Mouse (Mus musculus): ENCODE results near the gene Trip4. TPM values are rescaled to one million over a fixed set of nuclear protein-coding genes. Genes with fewer than 3 reads are reported as not detected.

The Trip4 gene
- 20.8 and 21.4 TPM in 2 replicates for polyA plus RNA-seq (2015; fragmentation: Nextera tagmentation; extraction: Ambion mirVana)

DNA sequence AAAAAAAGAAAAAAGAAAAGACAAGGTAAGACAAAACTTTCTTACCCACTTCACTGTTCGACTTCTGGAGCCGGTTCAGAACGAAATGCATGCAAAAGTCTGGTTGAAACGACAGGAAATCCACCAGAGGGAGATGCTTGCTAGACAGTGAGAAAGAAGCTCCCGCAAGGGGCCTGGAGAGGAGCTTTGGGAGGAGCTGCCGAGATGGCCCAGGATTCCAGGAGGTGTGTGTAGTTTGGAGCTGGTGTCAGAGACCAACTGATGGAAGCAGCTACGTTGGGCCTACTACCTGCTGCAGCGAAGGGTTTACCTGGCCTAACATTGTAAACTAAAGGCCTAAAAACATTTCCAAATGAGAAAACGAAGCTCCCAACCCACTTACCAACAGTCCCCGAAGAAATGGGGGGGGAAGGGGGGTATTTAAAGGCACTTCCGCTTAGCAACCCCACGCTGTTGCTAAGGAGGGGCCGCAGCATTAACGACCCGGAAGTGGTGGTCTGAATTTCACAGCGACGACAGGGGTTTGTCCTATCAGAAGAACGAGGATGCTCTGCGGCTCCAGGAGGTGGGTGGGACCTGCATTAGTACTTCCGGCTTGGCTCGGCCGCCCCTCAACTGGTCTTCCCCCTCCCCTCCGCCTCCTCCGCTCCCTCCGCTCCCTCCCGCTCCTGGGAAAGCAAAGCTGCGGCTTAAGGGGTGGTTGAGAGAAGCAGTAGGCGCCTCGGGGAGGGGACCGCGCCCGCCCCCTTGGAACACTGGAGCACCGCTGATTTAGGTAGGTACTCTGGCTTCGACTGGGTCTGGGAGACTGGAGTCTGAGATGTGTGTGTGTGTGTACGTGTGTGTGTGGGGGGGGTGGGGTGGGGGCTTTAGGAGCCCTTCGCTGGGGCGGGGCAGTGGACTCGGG, at the start of gene Trip4, which contains the start of gene Csnk1g1:
Trip4 (minus strand) TSS at position 401 of the 907 bp plus-strand sequence.
Csnk1g1 (plus strand) TSS at position 531 of the 907 bp plus-strand sequence.
- Histone ChIP-seq H3K27ac (peak within 1 kb of the TSS; percentile 91), H3K4me3 (peak within 1 kb of the TSS; percentile 83), H3K4me2 (peak within 1 kb of the TSS; percentile 65), H3K4me1 (replicated peaks) (peaks cover 11% of the 10 kb centered on the region), H3K9ac (peak within 1 kb of the TSS; percentile 71), H3K27me3 (no peaks in the 10 kb centered on the region), H3K9me3 (replicated peaks) (no peaks in the 10 kb centered on the region), H3K36me3 (peaks cover 6% of the 10 kb centered on the region)
- WGBS, result under 1% methylated on average over 38 of the region's 38 CpGs
- peak; percentile 100 for ATAC-seq (replicated peaks; ENCODE audit: insufficient number of reproducible peaks, insufficient read depth, low FRiP score, low read depth)

DNA sequence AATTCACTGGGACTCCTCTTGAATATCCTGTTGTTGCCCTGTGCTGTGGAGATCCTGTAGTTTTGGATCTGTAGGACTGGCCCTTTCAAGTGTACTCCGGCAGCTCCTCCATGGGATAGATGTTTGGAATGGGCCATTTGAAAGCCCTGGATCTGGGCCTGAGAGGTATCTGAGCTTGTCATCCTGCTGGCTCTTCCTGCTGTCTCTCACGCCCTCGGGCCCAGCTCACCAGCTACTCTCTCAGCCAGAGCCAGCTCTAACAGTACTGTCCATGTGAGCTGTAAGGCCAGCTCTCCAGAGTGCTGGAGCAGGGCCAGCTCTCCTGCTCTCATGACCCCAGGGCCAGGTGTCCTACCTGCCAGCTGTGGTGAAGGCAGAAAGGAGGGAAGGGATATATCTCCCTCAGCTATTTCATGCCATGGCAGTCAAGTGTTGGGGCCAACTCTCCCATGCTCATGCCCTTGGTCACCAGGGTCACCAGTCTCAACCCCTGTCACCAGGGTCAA, 42.5 kb upstream of the Trip4 start:
- Histone ChIP-seq H3K27ac (no peak overlapping the region), H3K27me3 (no peaks in the 10 kb centered on the region), H3K4me2 (no peak overlapping the region), H3K4me1 (replicated peaks) (no peaks in the 10 kb centered on the region), H3K36me3 (0 out of 2 replicates have a peak, but pooled peaks cover 4% of the 10 kb centered on the region), H3K4me3 (no peak overlapping the region), H3K9ac (no peak overlapping the region), H3K9me3 (replicated peaks) (no peaks in the 10 kb centered on the region)
- ATAC-seq (replicated peaks; ENCODE audit: insufficient number of reproducible peaks, insufficient read depth, low FRiP score, low read depth), result no peak
- WGBS, result 80% methylated on average over 3 of the region's 3 CpGs

DNA sequence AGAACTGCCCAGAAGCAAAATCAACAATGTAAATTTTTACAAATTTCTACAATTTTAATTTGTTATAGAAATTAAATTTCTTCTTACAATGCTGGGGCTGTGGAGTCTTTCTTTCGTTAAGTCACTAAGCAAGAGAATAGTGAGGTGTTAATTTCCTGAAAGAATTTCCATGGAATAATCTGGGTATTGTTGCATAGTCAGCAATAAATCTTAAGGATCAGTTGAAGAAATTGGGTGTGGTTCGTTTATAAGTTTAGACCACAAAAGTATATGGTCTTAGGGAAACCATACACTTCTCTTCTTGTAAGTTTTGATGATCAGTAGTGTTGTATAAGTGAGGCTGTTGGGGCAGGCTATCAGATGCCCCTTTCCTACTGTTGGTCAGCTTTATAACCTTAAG, 29.0 kb upstream of the Trip4 start:
- WGBS, result 84% methylated on average over 2 of the region's 2 CpGs

DNA sequence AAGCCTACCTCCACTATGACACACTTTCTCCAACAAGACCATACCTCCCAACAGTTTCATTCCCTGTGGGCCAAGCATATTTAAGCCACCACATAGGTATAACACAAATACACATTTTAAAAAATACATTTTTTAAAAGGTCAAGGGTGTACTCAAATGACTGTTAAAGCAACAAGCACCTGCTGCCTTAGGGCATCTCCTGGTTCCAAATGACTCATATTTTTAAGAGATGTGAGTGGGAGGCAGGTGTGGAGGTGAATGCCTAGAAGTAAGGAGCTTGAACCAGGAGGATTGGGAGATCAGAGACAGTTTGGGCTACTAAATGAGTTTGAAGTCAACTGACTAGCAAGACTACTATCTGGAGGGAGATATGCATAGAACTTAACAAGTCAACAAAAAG, 21.2 kb upstream of the Trip4 start:
- Histone ChIP-seq H3K9me3 (replicated peaks) (no peaks in the 10 kb centered on the region), H3K27me3 (no peaks in the 10 kb centered on the region), H3K4me3 (no peak overlapping the region), H3K9ac (no peak overlapping the region), H3K4me1 (replicated peaks) (peaks cover 5% of the 10 kb centered on the region), H3K36me3 (no peaks in the 10 kb centered on the region), H3K4me2 (no peak overlapping the region), H3K27ac (no peak overlapping the region)
- ATAC-seq (replicated peaks; ENCODE audit: insufficient number of reproducible peaks, insufficient read depth, low FRiP score, low read depth), result no peak

More for the DNA sequence above, 29.0 kb upstream of the Trip4 start:
- H3K9me3 ChIP-seq (replicated peaks), result no peaks in the 10 kb centered on the region
- no peak overlapping the region for H3K9ac ChIP-seq
- no peaks in the 10 kb centered on the region for H3K36me3 ChIP-seq
- H3K4me3 ChIP-seq, result no peak overlapping the region
- no peak for ATAC-seq (replicated peaks; ENCODE audit: insufficient number of reproducible peaks, insufficient read depth, low FRiP score, low read depth)
- no peaks in the 10 kb centered on the region for H3K27me3 ChIP-seq
- no peaks in the 10 kb centered on the region; the same call in 1 of the 2 replicates for H3K4me1 ChIP-seq (replicated peaks)
- H3K4me2 ChIP-seq, result no peak overlapping the region
- no peak overlapping the region for H3K27ac ChIP-seq

DNA sequence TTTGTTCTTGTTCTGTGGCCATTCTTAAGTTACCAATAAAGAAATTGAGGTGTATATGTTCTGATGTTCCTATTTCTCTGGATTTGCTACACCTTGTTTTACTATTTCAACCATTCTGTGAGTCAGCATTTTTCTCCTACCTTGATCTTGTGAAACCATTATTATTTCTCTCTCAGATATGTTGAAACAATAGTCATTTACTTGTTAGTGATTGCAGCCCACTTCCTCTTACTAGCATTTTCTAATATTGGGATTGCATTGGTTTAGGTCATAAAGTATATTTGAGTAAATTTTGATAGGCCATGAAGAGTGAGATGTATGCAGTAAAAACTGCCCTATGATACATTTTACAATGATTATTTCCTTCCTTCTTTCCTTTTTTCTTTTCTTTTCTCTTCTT, 19.9 kb upstream of the Trip4 start:
- Histone ChIP-seq H3K4me2 (no peak overlapping the region), H3K9me3 (replicated peaks) (no peaks in the 10 kb centered on the region), H3K27ac (no peak overlapping the region)

DNA sequence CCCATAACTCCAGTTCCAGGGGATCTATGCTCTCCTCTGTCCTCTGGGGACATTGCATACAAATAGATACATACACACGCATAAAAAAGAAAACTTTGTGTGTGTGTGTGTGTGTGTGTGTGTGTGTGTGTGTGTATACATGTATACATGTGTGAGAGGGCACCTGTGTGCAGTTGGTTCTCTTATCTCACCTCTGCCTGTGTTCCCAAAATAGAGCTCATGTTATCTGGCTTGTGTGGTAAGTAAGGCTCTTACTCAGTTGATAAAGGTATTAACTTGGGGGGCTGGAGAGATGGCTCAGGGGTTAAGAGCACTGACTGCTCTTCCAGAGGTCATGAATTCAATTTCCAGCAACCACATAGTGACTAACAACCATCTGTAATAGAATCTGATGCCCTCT, 8.4 kb upstream of the Trip4 start:
- H3K4me3 ChIP-seq, result no peak overlapping the region
- H3K4me1 ChIP-seq (replicated peaks), result 0 out of 2 replicates have a peak, but pooled peaks cover 6% of the 10 kb centered on the region
- no peak overlapping the region for H3K27ac ChIP-seq
- no peak for ATAC-seq (replicated peaks; ENCODE audit: insufficient number of reproducible peaks, insufficient read depth, low FRiP score, low read depth)
- H3K36me3 ChIP-seq, result no peaks in the 10 kb centered on the region
- H3K9me3 ChIP-seq (replicated peaks), result no peaks in the 10 kb centered on the region
- H3K9ac ChIP-seq, result no peak overlapping the region
- H3K27me3 ChIP-seq, result no peaks in the 10 kb centered on the region
- 70% methylated on average over 1 of the region's 1 CpGs for WGBS
- no peak overlapping the region for H3K4me2 ChIP-seq

More for the DNA sequence above, 19.9 kb upstream of the Trip4 start:
- Histone ChIP-seq H3K36me3 (no peaks in the 10 kb centered on the region), H3K4me3 (no peak overlapping the region), H3K9ac (no peak overlapping the region), H3K27me3 (no peaks in the 10 kb centered on the region), H3K4me1 (replicated peaks) (peaks cover 5% of the 10 kb centered on the region)
- no peak for ATAC-seq (replicated peaks; ENCODE audit: insufficient number of reproducible peaks, insufficient read depth, low FRiP score, low read depth)

DNA sequence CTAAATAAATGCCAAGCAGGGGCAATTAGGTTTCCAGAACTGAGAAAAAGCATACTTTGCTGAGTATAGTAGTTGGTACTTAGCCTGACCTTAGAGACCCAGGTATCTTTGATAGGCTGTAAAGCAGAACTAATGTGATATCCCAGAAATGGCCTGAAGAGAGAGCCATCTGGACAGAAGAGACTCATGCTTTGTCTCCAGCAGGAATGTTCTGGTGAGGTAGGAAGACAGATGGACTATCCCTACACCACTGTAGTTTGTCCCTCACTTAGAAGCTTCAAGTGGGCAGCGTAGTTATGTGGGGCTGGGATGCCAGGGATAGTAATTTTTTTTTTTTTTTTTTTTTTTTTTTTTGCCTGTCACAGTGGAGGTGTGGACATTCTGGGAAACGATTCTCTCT, 5.4 kb upstream of the Trip4 start:
- H3K4me2 ChIP-seq, result no peak overlapping the region
- H3K27ac ChIP-seq, result no peak overlapping the region
- H3K36me3 ChIP-seq, result no peaks in the 10 kb centered on the region
- no peak overlapping the region for H3K4me3 ChIP-seq
- peaks cover 10% of the 10 kb centered on the region for H3K4me1 ChIP-seq (replicated peaks)
- H3K9ac ChIP-seq, result no peak overlapping the region
- no peaks in the 10 kb centered on the region for H3K27me3 ChIP-seq
- no peak for ATAC-seq (replicated peaks; ENCODE audit: insufficient number of reproducible peaks, insufficient read depth, low FRiP score, low read depth)
- H3K9me3 ChIP-seq (replicated peaks), result no peaks in the 10 kb centered on the region
- 59% methylated on average over 2 of the region's 2 CpGs for WGBS

DNA sequence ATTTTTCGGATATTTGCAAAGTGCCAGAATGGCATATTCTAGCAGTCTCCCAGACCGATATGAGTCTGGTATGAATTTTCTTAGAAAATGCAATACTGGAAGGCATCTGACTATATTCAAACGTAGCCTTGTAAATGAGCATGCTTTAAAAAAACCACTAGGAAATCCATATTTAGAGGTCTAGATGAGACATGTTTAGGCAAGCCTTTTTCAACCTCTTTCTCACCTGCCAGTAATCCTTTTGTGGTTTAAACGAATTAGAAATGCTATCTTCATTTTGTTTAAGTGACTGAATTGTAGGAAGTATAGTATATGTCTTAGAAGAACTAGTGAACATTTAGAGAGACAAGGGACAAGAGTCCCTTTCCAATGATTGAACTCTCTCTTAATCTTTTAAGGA, 1.2 kb upstream of the Trip4 start:
- no peak for ATAC-seq (replicated peaks; ENCODE audit: insufficient number of reproducible peaks, insufficient read depth, low FRiP score, low read depth)
- Histone ChIP-seq H3K9ac (peak overlapping the region; percentile 71), H3K27me3 (no peaks in the 10 kb centered on the region), H3K4me2 (peak overlapping the region; percentile 65), H3K27ac (peak overlapping the region; percentile 91), H3K4me3 (peak overlapping the region; percentile 83), H3K4me1 (replicated peaks) (peaks cover 13% of the 10 kb centered on the region), H3K9me3 (replicated peaks) (no peaks in the 10 kb centered on the region), H3K36me3 (no peaks in the 10 kb centered on the region; the same call in 1 of the 2 replicates)
- WGBS, result 5% methylated on average over 4 of the region's 4 CpGs

DNA sequence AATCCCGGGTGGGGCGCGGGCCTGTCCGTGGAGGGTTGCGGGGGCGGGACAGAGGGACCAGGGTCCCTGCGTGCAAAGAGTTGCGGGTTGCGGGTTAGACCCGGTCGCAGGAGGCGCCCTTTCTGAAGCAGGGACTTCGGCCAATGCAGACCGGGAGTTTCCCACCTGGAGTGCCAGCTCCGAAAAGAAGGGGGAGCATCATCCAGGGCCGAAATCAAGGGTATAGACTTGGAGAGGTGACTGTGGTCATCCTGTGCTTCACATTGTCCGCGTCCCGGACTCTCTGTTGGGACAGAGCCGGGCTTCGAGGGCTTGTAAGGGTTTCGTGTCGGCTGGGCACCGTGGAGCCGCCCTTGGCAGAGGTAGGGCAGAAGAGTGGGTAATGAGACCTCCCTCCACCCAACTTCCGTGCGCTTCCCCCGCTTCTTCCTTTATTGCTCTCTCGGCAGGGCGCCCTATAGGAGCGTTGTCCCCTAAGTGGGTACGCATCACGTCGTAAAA, 757 bp upstream of the Trip4 start:
- Histone ChIP-seq H3K4me3 (peak overlapping the region; percentile 83), H3K4me1 (replicated peaks) (peaks cover 13% of the 10 kb centered on the region), H3K9me3 (replicated peaks) (no peaks in the 10 kb centered on the region), H3K9ac (peak overlapping the region; percentile 71), H3K4me2 (peak overlapping the region; percentile 65), H3K27ac (peak overlapping the region; percentile 91), H3K27me3 (no peaks in the 10 kb centered on the region), H3K36me3 (peaks cover 2% of the 10 kb centered on the region; the same call in 1 of the 2 replicates)
- ATAC-seq (replicated peaks; ENCODE audit: insufficient number of reproducible peaks, insufficient read depth, low FRiP score, low read depth), result peak; percentile 46
- WGBS, result under 1% methylated on average over 34 of the region's 34 CpGs

DNA sequence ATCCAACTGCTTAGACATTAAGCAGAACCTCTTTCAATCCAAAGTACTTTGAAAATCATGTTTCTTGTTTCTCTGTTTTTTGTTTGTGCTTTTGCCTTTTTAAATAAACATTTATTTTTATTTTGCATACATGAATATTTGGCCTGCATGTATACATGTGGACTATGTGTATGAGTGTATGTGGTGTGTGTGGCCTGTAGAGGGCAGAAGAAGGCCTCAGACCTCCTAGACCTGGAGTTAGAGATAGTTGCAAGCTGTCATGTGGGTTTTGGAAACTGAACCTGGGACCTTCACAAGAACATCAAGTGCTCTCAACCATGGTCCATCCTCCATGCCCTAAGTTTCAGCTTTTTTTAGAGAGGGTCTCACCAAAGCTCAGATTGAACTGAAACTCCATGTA, 5.2 kb downstream of the Trip4 start:
- Histone ChIP-seq H3K27me3 (no peaks in the 10 kb centered on the region), H3K36me3 (peaks cover 13% of the 10 kb centered on the region), H3K4me2 (no peak overlapping the region), H3K9me3 (replicated peaks) (no peaks in the 10 kb centered on the region), H3K4me3 (no peak overlapping the region), H3K9ac (no peak overlapping the region), H3K4me1 (replicated peaks) (peaks cover 7% of the 10 kb centered on the region), H3K27ac (no peak overlapping the region)
- ATAC-seq (replicated peaks; ENCODE audit: insufficient number of reproducible peaks, insufficient read depth, low FRiP score, low read depth), result no peak

DNA sequence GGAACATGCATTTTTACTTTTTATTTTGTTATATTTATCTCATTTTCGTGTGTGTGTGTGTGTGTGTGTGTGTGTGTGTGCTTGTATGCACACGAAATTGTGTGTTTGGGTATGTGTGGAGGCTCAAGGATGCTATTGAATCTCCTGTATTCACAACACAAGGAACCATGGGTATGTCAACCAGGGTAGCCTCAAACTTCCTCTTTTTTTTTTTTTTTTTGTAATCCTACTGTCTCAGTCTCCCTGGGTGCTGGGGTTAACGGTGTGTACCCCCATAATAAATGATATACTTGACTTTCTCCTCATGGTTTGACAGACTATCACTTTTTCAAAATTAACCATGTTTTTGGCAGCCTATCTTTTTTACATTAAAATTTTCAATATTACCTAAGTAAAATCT, 5.7 kb downstream of the Trip4 start:
- Histone ChIP-seq H3K27me3 (no peaks in the 10 kb centered on the region), H3K9ac (no peak overlapping the region), H3K27ac (no peak overlapping the region), H3K4me1 (replicated peaks) (peaks cover 5% of the 10 kb centered on the region), H3K9me3 (replicated peaks) (no peaks in the 10 kb centered on the region), H3K4me3 (no peak overlapping the region), H3K36me3 (peaks cover 14% of the 10 kb centered on the region), H3K4me2 (no peak overlapping the region)
- ATAC-seq (replicated peaks; ENCODE audit: insufficient number of reproducible peaks, insufficient read depth, low FRiP score, low read depth), result no peak
- WGBS, result 96% methylated on average over 3 of the region's 3 CpGs
